Mouse (Mus musculus): ENCODE data around the gene Chrdl2. TPM values are rescaled to one million over a fixed set of nuclear protein-coding genes. Genes with fewer than 3 reads are reported as not detected.
A peak's percentile ranks its signal among the peaks of the same experiment; 100 is the strongest.

Chrdl2 gene
- total RNA-seq, 2 experiments from 2014 or later = 0.47 to 0.58 TPM

DNA sequence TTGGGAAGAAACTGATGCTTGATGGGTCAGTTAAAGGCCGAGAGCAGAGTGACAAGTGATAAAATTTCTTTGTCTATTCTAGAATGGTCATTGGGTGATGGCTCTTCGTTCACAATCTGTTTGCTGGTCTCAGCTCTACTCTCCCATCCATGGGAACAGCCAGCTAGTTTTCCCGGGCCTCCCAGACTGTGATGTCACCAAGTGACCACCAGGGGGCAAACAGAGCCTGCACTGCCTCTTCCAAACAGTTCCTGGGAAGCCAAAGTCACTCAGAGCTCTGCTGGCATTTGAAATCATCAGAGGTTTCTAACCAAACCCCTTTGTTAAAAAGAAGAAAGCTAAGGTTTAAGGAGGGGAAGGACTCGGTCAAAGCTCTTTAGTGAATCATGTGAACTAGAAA is 17.2 kb upstream of the Chrdl2 start:
- DNase-seq = peak; percentile 76

DNA sequence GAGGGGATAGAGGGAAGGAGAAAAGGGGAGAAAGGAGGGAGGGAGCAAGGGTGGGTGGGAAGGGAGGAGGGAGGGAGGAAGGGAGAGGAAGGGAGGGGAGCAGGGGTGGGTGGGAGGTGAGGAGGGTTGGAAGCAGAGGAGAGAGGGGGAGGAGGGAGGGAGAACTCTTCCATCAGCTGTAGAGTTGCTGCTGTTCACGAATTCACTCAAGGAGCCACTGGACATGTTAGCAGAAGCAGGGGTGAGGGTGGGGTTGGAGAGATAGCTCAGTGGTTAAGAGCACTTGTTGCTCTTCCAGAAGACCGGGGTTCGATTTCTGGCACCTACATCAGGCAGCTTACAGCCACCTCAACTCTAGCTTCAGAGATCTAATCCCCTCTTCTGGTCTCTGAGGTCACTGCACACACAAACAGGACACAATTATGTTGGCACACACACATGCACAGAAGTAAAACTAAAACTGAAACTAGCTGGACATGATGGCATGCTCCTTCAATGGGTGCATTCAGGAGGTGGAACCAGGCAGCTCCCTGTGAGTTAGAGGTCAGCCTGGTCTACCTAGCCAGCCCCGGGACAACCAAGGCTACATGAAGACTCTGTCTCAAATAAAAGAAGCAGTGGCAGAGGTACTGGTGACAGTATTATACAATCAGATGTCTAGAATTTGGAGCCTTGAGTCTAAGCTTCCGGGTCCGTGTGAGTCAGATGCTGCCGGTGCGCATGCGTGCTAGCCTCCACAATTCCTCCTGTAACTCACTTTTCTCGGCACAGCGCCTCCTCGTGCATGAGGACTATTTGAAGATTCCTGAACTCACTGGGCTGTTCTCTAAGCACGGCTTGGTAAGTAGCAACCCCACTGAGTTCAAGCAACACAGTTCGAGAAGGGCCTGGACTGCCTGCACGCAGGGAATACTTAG is 15.9 kb upstream of the Chrdl2 start:
- no peak for DNase-seq

DNA sequence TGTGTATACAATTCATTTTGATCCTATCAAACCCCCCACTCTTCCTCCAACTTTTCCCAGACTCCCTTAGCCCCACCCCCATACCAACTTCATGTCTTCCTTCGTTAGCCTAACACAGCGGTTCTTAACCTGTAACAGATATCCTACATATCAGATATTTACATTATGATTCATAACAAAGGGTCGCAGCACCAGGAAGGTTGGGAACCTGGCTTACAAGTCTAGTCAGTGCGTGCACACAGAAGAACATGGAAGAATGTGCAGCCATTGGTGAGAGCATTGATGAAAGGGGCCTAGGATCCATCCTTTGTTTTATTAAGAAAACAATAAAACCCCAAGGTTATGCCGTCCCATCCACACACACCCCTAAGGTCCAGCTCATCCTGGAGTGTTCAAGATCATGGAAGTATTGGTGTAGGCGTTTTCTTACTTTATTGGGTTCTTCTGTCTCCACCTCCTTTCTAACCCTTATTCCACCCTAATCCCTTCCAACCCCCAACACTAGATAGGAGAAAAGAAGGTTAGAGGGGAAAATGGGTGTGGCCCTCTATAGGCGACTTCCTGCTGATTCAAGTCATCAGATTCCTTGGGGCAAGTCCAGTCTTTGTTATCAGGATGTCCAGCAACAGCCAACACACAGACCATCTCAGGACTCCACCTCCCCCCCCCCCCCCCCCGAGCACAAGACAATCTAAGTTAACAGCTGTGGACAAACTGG is 14.8 kb upstream of the Chrdl2 start:
- DNase-seq = no peak

DNA sequence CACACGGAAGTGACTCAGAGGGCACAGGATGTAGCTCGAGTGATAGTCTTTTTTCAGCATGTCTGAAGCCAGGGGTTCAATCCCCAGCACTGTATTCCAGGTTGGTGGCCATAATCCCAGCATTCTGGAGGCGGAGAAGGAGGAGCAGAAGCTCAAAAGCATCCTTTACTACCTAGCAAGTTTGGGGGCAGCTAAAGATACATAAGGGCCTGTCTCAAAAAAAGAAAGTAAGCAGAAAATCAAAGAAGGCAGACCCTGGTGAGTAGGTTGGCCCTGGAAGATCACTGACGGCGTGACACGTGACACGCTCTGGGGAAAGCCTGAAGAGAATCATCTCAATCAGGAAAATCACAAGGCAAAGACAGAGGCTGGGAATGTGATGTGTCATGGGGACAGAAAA is 12.8 kb upstream of the Chrdl2 start:
- DNase-seq = no peak

DNA sequence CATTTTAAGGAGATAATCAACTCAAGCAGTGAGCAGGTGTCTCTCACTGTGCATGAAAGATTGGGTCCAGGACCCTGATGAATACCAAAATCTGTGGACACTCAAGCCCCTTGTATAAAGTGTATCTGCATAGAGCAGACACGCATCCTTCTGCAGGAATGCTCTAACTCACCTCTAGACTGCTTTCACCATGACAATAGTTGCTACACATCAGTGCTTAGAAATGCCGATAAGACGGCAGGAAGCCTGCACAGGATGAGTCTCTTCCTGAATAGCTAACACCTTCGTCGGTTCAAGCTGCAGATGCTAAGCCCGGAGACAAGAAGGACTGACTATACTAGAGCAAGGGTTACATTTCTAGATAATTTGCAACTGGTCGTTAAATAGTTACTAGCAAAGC is 10.8 kb upstream of the Chrdl2 start:
- no peak for DNase-seq

DNA sequence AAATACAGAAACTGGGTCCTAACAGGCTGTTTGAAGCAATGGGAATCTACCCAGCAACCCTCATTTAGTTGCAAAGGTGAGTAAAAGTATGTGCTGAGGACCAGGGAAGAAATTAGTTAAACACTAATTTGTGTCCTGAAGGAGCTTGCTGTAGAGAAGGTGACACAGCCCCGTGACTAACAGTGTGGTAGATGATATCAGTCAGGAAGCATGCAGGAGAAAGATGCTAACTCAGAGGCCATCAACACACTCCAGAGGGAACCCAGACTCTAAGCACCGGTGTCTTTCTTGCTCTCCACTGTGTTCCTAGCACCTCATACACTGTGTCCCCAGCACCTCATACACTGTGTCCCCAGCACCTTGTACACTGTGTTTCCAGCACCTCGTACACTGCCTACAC is 7.3 kb upstream of the Chrdl2 start:
- no peak for DNase-seq

DNA sequence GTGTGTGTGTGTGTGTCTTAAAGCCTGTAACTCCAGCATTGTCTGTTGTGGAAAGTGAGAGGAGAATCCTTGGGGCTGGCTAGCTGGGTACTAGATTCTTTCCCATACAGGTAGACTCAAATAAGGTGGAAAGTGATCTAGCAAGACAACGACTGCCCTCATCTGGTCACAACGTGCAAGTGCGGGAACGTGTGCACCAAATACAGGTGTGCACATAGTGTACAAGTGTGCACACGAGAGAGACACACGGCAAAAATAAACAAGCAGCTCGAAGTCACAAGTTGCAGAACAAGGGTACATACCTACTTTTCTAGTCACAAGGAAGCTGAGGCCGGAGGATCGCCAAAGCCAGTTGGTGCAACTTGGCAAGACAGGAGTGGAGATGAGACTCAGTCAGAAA is 2.2 kb upstream of the Chrdl2 start:
- no peak for DNase-seq

DNA sequence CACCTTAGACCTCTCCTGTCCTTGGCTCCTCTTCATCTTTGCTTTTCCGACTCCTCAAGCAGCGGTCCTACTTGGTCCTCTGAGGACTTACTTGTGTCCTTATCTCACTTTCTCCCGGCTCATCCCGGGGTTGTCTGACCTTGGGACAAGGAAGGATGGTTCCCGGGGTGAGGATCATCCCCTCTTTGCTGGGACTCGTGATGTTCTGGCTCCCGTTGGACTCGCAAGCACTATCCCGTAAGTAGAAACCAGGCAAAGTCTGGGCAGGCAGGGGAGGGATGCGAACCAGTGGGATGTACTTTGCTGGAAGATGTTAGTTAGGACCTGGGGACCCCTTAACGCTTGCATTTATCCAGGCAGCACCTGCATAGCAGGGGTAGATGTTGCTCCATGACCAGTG is 439 bp downstream of the Chrdl2 start:
- no peak for DNase-seq

DNA sequence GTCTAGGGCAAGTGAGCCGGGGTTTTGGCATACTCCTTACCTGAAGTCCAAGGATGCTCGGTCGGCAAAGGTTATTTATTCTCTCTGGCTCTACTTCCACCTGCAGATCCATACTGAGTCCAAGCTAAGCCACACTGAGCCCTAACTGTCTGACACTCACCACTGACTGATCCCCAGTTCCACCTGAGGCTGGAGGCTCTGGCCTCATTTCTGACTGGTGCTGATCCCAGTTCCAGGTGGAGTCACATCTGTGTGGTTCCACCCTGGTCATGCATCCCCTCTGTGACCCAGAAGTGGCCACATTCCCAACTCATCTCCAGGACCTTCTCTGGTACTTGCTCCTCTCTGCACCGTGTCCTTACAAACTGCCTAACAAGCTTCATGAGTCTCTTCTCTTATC is 2.8 kb downstream of the Chrdl2 start:
- DNase-seq = no peak

DNA sequence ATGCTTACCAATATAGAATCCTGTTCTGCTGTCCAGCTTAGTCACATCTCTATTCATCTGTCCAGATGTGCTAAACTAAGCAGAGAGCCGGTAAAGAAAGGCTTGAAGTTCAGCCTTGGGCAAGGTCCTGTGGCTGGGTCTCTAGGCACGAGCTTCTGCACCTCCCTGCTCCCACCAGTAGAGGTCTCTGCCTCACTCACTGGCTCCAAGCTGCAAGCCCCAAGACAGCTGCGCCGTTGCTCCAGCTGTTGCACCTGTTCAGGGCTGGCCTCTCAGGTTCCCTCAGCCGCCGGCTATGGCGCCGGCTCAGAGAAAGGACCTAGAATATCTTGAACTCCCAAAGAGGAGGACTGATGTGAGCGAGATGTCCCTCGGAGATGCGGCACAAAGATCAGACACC is 3.7 kb downstream of the Chrdl2 start:
- DNase-seq = peak; percentile 54 to 56

DNA sequence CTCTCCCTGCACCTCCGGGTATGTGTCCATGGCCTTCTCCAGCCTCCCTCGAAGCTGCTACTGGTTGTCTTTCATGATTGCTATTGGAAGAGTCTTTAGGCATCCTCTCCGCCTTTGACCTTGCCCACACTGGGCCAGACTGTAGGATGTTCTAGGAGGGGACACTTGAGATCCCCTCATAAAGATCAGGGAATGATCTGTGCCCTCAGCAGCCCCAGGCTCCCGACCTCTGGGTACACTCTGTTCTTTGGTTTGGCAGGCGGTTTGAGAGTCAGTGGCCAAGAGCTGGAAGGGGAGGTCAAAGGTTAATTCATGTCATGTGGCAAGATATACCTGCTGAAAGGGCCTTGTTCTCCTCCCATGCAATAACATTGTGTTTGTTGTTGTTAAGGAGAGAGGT is 4.7 kb downstream of the Chrdl2 start:
- no peak for DNase-seq

DNA sequence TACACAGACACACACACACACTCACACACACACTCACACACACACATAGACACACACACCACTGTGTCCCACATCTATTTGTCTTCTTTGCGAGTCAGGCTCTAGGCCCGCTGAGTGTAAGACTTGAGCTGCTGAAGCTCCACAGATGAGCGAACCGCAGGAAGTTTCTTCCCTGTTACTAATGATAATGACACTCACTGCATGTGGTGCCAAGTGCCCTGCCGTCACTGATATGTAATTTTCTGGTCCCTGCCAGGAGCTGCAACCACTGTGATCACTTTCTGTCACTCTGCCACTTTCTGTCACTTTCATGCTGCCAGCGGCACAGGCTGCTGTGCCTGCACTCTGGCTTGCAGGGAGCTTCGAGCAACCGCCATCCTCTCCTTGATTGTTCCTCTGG is 6.1 kb downstream of the Chrdl2 start:
- no peak for DNase-seq

DNA sequence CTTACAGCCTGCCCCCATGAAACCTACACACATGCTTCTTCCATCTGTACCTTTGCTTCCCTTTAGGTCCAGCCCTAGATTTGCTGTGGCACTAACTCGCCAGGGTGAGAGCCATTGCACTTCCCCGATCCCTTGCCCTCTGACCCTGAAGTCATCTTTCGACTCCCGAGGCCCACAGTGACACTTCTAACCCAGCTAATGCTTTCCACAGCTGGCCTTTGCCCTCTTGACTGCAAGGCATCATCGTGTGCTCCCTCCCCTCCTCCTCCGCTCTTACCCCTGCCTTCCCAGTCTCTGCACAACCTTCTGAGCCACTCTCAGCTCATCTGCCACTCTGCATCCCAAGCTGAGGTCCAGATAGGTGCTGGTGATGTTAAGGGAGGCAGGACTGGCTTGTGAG is 6.5 kb downstream of the Chrdl2 start:
- no peak for DNase-seq

DNA sequence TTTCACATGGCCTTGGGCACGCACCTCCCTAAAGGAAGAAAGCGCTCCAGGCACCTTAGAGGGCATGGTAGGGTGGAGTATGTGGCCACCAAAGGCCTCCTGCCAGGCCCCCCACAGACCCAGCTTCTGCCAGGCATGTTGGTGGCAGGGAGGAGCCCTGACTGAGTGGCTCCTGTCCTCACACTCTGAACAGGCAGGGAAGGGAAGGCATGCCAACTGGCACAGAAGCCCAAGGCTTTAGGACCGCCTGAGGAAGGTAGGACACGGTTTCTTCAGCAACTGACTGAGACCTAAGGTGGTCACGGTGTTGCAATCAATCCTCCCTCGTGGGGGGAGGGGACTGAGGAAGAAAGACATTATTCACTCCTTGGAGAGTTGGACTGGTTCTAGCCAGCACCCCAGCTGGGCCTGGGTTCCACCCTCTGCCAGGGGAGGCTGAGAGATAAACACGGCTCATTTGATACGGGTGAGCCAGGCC is 8.2 kb downstream of the Chrdl2 start:
- DNase-seq = no peak

DNA sequence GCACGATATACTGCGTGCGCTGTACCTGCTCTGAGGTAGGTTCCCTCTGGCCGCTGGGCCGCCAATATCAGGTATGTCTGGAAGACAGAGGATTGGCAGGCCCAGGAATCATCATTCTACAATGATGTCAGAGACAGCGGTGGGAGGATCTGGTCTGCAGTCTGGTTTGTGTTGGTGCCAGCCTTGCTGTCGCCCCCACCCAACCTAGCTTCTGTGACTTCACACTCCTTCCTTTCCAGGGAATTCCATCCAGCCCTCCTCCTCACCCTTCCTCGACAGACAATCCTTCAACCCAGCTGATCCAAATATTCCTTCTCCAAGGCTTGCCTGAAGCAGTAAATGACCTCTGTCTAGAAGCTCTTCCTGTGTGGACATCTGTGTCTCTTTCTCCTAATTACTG is 11.1 kb downstream of the Chrdl2 start:
- no peak for DNase-seq

DNA sequence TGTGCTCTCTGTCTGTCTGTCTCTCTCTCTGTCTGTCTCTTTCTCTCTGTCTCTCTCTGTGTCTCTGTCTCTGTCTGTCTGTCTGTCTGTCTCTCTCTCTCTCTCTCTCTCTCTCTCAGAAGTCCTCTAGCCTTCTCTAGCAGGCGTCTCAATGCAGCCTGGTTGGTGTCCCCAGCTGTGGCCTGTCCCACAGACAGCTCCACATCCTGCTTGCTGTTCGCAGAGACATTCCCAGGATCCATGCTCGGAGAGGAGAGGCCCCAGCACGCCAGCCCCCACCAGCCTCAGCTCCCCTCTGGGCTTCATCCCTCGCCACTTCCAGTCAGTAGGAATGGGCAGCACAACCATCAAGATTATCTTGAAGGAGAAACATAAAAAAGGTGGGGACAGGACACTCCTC is 21.4 kb downstream of the Chrdl2 start:
- no peak for DNase-seq

DNA sequence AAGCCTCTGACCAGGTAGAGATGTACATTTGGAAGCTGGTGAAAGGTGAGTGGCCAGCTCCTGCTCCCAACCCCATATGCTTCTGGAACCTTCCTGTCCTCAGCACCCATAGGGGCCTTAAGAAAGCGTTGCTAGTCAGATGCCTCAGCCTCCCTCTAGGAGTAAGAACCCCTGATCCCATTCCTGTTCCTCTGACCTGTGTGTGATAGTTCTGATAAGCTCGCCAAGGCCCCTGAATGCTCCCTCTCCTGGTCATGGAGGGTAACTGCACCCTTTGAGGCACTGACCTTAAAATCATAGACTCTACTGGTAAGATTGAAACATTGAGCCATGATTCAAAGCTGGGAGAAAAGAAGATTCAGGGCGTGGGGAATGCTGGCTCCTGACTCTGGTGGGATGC is 23.3 kb downstream of the Chrdl2 start:
- DNase-seq = no peak

DNA sequence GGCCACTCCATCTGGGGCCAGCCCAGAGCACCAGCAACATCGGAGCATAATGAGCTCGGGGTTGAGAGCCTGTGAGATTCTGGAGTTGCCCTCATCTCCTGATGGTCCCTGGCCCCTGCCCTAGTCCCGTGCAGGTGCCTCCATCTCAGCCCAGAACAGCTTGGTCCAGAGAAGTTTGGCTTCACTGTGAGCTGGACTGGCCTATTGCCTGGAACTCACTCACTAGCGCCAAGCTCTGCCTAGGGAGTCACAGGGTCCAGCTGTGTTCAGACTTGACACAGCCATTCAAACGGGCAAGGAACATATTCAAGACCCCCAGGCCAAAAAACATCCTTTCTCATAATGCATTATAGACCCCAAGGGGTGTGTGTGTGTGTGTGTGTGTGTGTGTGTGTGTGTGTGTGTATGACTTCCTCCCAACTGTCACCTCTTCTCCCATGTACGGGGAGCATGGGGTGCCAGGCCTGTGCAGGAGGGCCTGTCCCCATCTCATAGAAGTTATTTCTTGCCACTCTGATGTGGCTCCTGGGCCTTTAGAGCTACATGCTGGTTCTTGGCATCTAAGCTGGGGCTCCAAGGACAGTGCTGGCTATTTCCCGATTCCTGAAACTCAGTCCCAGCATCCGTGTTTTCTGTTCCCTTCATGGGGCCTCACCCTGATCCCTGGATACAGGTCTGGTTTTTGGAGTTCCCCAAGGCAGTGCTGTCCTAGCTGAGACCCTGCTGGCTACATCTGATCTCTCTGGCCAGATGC is 25.2 kb downstream of the Chrdl2 start:
- DNase-seq = no peak

DNA sequence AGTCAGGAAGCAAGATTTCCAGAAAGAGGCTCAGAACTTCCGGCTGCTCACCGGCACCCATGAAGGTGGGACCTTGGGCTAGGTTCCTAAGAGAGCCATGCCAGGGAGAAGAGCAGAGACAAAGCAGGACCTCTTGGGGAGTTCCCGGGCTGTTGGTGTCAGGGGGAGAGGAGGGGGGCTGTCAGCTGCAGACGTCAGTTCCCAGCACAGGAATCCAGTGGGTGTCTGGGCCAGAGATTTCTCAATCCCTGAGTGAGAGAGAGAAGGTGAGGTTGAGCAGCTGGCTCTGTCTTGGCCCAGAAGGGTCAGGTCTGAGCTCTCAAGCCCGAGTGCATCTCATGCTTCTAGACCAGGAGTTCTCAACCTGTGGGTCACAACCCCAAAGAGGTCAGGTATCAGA is 27.7 kb downstream of the Chrdl2 start:
- DNase-seq = no peak

DNA sequence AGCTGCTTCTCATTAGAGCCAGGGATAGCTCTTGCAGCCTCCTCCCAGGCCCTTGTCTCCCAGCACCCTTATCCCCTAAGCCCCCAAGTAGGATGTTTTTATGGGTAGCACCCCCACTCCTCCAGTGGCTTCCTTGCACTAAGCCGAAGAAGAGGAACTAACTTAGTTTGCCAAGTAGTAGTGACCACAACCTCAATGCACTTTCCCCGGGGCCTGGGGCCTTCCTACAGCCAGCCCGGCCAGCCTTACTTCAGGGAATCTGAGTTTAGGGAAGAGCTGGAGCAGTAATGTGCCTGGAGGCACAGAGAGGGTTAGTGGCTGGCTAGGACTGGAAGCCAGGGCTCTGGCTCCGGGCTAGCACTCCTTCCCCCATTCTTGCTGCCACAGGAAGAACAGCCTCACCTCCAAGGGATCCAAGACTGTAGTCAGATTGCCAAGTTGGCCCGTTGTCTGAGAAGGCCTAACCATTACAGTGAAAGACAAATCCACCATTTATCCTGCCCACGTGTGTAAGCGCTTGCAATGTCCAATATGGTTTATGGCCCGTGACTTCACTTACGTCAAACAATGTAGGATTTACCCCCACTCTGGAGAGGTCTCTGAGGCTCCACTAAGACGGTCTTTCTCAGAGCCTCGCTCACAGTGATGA is 29.0 kb downstream of the Chrdl2 start:
- no peak for DNase-seq

DNA sequence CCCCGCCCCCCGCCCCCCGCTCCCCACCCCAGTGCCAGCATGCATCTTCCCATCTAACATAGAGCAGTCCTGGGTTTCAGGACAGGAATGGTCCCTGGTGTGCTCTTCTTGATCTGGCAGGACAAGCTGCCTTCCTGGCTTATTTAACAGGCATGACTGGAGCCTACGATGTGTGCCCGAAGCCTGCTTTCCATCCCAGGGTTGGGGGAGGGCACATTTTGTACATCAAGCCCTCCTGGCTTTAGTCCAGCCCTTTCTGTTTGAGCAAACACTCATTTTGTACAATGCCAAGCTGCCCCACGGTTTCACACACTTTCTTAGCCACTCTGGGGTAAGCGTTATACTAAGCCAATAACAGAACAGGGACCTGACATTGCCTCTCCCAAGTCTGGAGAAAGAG is 30.1 kb downstream of the Chrdl2 start:
- DNase-seq = no peak

DNA sequence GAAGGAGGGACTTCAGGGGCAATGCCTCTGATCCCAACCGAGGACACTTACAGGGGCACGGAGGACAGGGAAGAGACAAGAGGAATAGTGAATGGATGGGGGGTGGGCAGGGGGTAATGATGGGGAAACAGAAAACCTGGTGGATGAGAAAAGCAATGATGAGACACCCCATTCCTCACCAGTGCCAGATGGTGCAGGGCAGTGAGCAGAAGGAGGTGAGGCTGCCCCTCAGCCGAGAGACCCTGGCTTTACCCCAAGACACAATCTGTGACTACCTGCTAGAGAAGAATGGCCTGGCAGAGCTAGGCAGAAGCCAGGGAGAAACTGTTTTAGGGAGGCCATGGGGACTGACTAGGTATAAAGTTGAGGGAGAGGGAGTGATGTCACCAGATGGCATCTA is 30.5 kb downstream of the Chrdl2 start:
- DNase-seq = no peak

DNA sequence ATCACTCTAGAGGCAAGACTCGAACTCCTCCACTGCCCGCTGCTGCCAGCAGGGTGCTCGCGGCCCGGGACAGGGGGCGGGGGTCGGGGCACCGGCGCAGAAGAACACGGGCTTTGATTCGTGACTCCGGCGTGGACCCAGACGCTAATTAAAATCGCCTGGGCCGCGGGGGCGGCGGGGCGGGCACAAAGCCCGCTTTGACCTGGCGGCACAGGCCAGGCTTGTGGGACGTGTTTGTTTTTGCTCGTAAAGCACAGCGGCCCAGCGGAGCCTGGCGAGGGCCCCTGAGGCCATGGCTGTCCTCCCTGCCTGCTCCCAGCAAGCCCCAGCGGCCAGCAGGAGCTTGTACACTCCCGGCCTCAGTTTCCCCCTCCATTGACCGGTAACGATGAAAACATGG is 36.1 kb downstream of the Chrdl2 start:
- DNase-seq = no peak
